Mouse (Mus musculus): Measurements from ENCODE around the gene Grik1. TPM values are rescaled to one million over a fixed set of nuclear protein-coding genes. Genes with fewer than 3 reads are reported as not detected.

Grik1 gene
- polyA plus RNA-seq, 1 experiment from 2014 or later, result 4.2 TPM

DNA sequence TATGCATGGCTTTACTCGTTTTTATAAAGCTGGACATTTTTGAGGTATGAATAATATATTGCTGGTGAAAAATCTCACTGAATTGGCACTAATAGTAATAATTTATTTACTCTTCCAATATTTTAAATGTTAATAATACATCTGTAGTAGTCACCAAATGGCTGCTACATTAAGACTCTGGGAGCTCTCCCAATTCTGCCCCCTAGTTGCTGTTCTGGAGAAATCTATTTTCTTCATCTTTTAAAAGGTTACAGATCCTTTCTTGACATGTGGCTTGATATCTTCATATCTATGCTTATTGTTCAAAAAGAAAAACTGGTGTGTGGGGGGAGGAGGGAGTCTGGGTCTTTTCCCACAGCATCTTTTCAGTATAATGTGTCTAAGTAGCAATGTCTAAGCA, 151.2 kb downstream of the Grik1 start:
- Histone ChIP-seq H3K27me3 (no peaks in the 10 kb centered on the region), H3K4me1 (no peaks in the 10 kb centered on the region), H3K4me2 (no peak overlapping the region), H3K27ac (no peak overlapping the region), H3K9me3 (no peaks in the 10 kb centered on the region), H3K9ac (no peak overlapping the region), H3K4me3 (replicated peaks) (no peak overlapping the region), H3K36me3 (replicated peaks) (no peaks in the 10 kb centered on the region)
- 63% methylated on average over 1 of the region's 1 CpGs for WGBS
- ATAC-seq (ENCODE audit: low FRiP score), result no peak

DNA sequence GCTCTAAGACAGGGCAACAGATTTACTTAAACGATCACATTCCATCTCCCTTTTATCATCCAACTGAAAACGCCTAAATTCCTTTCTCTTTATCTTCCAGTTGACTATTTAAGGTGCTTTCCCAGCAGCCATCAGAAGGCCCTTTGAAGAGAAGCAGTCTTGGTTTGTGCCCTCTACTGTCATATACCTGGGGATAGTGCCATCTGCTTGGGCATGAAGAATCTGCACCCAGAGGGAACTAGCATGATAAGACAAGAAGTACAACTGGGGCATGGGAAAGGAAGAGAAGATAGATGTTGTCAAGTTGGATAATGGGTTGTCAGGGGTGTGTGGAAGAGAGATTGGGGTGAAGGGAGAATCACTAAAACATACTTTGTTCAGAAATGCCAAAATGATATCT, 157.1 kb downstream of the Grik1 start:
- WGBS, result 66% methylated on average over 2 of the region's 2 CpGs
- Histone ChIP-seq H3K4me2 (no peak overlapping the region), H3K27me3 (no peaks in the 10 kb centered on the region), H3K4me3 (replicated peaks) (no peak overlapping the region), H3K36me3 (replicated peaks) (no peaks in the 10 kb centered on the region), H3K27ac (no peak overlapping the region), H3K9me3 (no peaks in the 10 kb centered on the region), H3K9ac (no peak overlapping the region), H3K4me1 (no peaks in the 10 kb centered on the region)
- no peak for ATAC-seq (ENCODE audit: low FRiP score)

DNA sequence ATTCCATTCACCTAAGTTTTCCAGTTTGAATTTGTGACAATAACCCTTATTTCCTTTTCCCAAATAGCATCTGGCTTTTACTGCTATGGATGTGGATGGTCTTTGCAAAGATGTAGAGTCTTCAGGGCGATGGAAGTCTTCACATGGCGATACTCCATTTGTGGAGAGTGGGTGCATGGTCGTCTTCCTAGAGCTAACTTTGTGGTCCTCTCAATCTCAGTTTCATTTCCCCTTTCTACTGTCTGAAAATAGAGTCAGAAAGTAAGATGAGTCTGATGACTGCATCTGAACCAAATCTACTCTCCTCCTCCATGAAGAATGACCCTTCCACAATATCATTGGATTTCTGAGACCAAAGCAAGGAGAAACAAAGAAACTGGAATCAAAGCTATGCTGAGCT, 159.0 kb downstream of the Grik1 start:
- H3K4me2 ChIP-seq, result no peak overlapping the region
- H3K36me3 ChIP-seq (replicated peaks), result no peaks in the 10 kb centered on the region
- H3K4me1 ChIP-seq, result no peaks in the 10 kb centered on the region
- no peak overlapping the region for H3K9ac ChIP-seq
- H3K4me3 ChIP-seq (replicated peaks), result no peak overlapping the region
- ATAC-seq (ENCODE audit: low FRiP score), result no peak
- WGBS, result 86% methylated on average over 3 of the region's 3 CpGs
- no peaks in the 10 kb centered on the region for H3K27me3 ChIP-seq
- H3K27ac ChIP-seq, result no peak overlapping the region
- H3K9me3 ChIP-seq, result no peaks in the 10 kb centered on the region

- H3K4me3 ChIP-seq (replicated peaks), result no peak overlapping the region
- WGBS, result 78% methylated on average over 4 of the region's 4 CpGs
- H3K9me3 ChIP-seq, result no peaks in the 10 kb centered on the region
- H3K9ac ChIP-seq, result no peak overlapping the region
- ATAC-seq (ENCODE audit: low FRiP score), result no peak
- H3K27ac ChIP-seq, result no peak overlapping the region
- no peak overlapping the region for H3K4me2 ChIP-seq
- no peaks in the 10 kb centered on the region for H3K36me3 ChIP-seq (replicated peaks)
- H3K4me1 ChIP-seq, result no peaks in the 10 kb centered on the region
- no peaks in the 10 kb centered on the region for H3K27me3 ChIP-seq
Observed at GRCm38 (mm10) chr16:88125098-88125497, 165.0 kb downstream of the Grik1 start.

DNA sequence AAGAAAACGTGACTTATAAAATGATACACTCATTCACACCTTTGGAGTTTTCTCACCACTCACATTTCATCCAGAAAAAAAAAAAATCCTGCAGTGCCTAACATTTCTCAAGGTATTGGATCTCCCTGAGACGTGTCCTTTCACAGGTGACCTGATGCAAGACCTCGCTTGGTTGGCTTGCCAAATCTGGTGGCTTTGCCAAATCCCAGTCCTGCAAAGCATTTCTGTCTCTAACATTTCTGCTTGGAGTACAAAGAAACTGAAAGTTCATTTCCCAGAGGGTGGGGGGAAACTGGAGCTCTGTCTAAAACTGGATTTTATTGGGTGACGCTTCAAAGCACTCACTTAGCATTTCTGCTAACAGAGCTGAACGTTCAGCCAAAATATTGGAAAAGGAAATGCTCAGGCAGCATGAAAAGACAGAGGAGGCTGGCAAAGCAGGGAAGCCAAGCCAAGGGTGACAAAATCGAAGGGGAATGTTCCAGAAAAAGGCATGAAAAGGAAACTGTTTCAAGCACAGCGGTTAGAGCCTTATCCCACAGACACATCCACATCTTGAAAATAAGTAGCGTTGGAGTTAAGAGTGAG, 177.4 kb downstream of the Grik1 start:
- 81% methylated on average over 8 of the region's 8 CpGs for WGBS

GRCm38 (mm10) chr16:88111459-88111858, 178.6 kb downstream of the Grik1 start:
- H3K27me3 ChIP-seq, result no peaks in the 10 kb centered on the region
- H3K4me2 ChIP-seq, result no peak overlapping the region
- no peaks in the 10 kb centered on the region for H3K9me3 ChIP-seq
- no peak overlapping the region for H3K4me3 ChIP-seq (replicated peaks)
- 43% methylated on average over 3 of the region's 3 CpGs for WGBS
- H3K9ac ChIP-seq, result no peak overlapping the region
- H3K27ac ChIP-seq, result no peak overlapping the region
- H3K4me1 ChIP-seq, result 0 out of 2 replicates have a peak, but pooled peaks cover 4% of the 10 kb centered on the region
- no peaks in the 10 kb centered on the region for H3K36me3 ChIP-seq (replicated peaks)
- no peak for ATAC-seq (ENCODE audit: low FRiP score)

More for the DNA sequence above, 177.4 kb downstream of the Grik1 start:
- no peak for ATAC-seq (ENCODE audit: low FRiP score)
- H3K4me2 ChIP-seq, result no peak overlapping the region
- H3K4me3 ChIP-seq (replicated peaks), result no peak overlapping the region
- no peaks in the 10 kb centered on the region for H3K9me3 ChIP-seq
- H3K27ac ChIP-seq, result no peak overlapping the region
- no peaks in the 10 kb centered on the region for H3K27me3 ChIP-seq
- no peak overlapping the region for H3K9ac ChIP-seq
- no peaks in the 10 kb centered on the region for H3K36me3 ChIP-seq (replicated peaks)
- 0 out of 2 replicates have a peak, but pooled peaks cover 4% of the 10 kb centered on the region for H3K4me1 ChIP-seq

DNA sequence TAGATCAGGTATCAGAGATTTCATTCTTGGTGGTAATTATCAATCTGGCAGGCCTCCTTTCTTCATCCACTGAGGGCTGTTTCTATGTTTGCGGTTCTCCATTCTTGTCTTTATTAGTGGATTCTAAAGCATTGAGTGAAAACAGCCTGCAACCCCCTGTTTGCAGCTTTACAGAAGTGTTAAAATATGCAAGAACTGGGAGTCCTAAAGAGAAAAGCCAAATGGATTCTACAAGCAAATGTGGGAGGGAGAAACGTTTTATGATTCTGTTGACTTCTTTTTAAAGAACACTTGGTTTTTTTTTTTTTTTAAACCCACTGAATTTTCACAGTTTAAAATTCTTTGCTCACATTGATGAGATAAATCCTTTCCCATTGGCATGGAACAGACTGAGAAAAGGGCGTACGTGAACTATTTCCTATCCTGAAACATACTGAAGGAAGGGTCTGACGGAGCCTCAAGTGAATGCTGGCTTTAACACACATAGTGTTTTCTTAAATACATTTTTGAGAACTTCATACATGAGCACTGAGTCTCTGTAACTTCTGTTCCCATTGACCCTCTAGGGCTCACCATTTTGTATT, 195.8 kb downstream of the Grik1 start:
- Histone ChIP-seq H3K4me2 (no peak overlapping the region), H3K36me3 (replicated peaks) (no peaks in the 10 kb centered on the region), H3K9me3 (no peaks in the 10 kb centered on the region), H3K27me3 (no peaks in the 10 kb centered on the region), H3K4me3 (replicated peaks) (no peak overlapping the region), H3K4me1 (no peaks in the 10 kb centered on the region), H3K9ac (no peak overlapping the region), H3K27ac (no peak overlapping the region)
- no peak for ATAC-seq (ENCODE audit: low FRiP score)
- WGBS, result 74% methylated on average over 5 of the region's 5 CpGs

DNA sequence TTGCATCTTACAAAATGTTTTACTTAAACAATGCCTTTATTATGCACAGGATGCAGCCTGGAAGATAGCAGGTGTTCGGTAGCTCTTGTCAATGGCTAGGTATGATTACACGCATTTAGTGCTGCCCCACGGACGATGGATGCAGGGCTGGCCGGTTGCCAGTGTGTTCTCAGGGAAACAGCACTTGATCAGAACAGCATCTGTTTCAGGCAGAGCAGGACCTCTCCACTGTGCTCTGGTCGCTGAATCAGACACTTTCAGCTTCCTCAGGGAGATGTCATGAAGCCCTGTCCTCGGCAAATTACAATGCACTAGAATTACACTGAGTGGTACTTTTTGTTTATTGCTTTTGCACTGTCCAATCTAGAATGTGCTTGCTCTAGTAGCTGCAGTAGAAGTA, 202.8 kb downstream of the Grik1 start:
- Histone ChIP-seq H3K9ac (no peak overlapping the region), H3K27me3 (no peaks in the 10 kb centered on the region), H3K36me3 (replicated peaks) (no peaks in the 10 kb centered on the region), H3K4me1 (peaks cover 2% of the 10 kb centered on the region; the same call in 1 of the 2 replicates), H3K9me3 (no peaks in the 10 kb centered on the region), H3K4me3 (replicated peaks) (no peak overlapping the region), H3K4me2 (no peak overlapping the region), H3K27ac (no peak overlapping the region)
- WGBS, result 66% methylated on average over 7 of the region's 7 CpGs
- 0 out of 2 replicates have a peak, but pooled peaks have one; percentile 49 for ATAC-seq (ENCODE audit: low FRiP score)

DNA sequence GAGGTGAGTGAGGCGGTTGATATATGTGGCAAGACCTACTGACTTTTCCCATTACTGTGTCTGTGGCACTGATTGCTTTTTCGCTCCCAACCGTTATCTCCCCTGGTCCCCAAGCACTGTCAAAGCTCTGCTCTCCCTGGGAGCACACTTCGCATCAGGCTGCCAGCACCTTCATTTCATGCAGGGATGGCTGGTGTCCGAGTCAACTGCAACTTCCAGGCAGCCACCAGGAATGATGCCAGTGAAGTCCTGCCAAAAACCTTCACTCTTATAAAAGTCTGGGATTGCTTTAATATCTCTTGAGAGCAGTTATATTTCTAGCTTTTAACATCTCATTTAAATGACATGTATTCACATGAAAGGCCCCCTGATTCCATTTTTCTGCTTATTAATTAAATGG, 215.3 kb downstream of the Grik1 start:
- Histone ChIP-seq H3K27ac (no peak overlapping the region), H3K4me3 (replicated peaks) (no peak overlapping the region), H3K9me3 (no peaks in the 10 kb centered on the region), H3K9ac (no peak overlapping the region), H3K27me3 (no peaks in the 10 kb centered on the region), H3K4me1 (no peaks in the 10 kb centered on the region), H3K36me3 (replicated peaks) (no peaks in the 10 kb centered on the region), H3K4me2 (no peak overlapping the region)
- ATAC-seq (ENCODE audit: low FRiP score), result no peak
- 87% methylated on average over 5 of the region's 5 CpGs for WGBS

DNA sequence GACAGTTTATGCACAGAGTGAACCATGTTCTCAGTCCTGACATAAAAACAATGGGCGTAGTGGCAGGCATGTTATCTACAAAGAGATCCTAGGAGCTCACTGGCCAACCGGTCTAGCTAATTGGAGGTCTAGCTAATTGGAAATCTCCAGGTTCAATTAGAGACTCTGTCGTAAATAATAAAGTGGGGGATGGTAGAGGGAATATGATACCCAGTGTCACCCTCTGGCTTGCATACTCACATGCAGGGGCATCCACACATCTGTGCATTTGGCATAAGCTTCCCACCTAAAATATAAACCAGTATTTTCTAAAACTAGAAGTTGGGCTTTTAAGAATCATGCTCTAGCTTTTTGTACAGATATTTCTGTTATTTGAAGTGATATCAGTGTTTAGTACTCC, 229.1 kb downstream of the Grik1 start:
- 55% methylated on average over 3 of the region's 3 CpGs for WGBS
- Histone ChIP-seq H3K4me3 (replicated peaks) (no peak overlapping the region), H3K36me3 (replicated peaks) (no peaks in the 10 kb centered on the region), H3K9me3 (no peaks in the 10 kb centered on the region), H3K27me3 (no peaks in the 10 kb centered on the region), H3K9ac (no peak overlapping the region), H3K4me2 (no peak overlapping the region), H3K4me1 (no peaks in the 10 kb centered on the region), H3K27ac (no peak overlapping the region)
- ATAC-seq (ENCODE audit: low FRiP score), result peak; percentile 74; the same call in 1 of the 2 replicates

- no peak overlapping the region for H3K9ac ChIP-seq
- H3K4me2 ChIP-seq, result no peak overlapping the region
- H3K27ac ChIP-seq, result no peak overlapping the region
- no peaks in the 10 kb centered on the region for H3K9me3 ChIP-seq
- no peaks in the 10 kb centered on the region for H3K4me1 ChIP-seq
- H3K27me3 ChIP-seq, result no peaks in the 10 kb centered on the region
- WGBS, result 87% methylated on average over 10 of the region's 10 CpGs
- ATAC-seq (ENCODE audit: low FRiP score), result no peak
- no peaks in the 10 kb centered on the region for H3K36me3 ChIP-seq (replicated peaks)
- H3K4me3 ChIP-seq (replicated peaks), result no peak overlapping the region
Observed at GRCm38 (mm10) chr16:88048121-88048520, 241.9 kb downstream of the Grik1 start.

- no peak overlapping the region for H3K9ac ChIP-seq
Observed at GRCm38 (mm10) chr16:88044321-88044720, 245.7 kb downstream of the Grik1 start.

DNA sequence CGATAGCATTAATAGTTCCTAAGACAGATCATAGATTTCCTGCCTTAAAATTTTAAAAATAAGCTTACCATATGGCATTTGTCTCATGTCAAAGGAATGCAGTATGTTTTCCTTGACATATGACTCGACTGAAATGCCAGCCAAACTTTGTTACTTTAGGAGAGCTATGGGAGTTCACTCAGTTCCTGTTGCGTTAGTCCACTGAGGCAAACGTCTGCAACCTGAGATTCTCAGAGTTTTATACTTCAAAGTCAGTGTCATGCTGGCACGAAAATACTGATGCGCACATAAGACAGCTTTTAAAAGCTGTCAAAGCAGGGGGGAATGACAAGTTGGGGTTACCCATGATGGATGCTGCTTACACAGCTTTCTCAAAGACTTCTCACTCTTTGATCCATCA, 247.6 kb downstream of the Grik1 start:
- no peak for ATAC-seq (ENCODE audit: low FRiP score)
- no peaks in the 10 kb centered on the region for H3K9me3 ChIP-seq
- WGBS, result 84% methylated on average over 6 of the region's 6 CpGs

More at GRCm38 (mm10) chr16:88044321-88044720, 245.7 kb downstream of the Grik1 start:
- WGBS, result 98% methylated on average over 4 of the region's 4 CpGs
- no peak for ATAC-seq (ENCODE audit: low FRiP score)
- Histone ChIP-seq H3K27me3 (no peaks in the 10 kb centered on the region), H3K4me3 (replicated peaks) (no peak overlapping the region), H3K27ac (no peak overlapping the region), H3K36me3 (replicated peaks) (no peaks in the 10 kb centered on the region), H3K4me1 (no peaks in the 10 kb centered on the region), H3K4me2 (no peak overlapping the region), H3K9me3 (no peaks in the 10 kb centered on the region)

More for the DNA sequence above, 247.6 kb downstream of the Grik1 start:
- Histone ChIP-seq H3K9ac (no peak overlapping the region), H3K36me3 (replicated peaks) (no peaks in the 10 kb centered on the region), H3K4me3 (replicated peaks) (no peak overlapping the region), H3K27me3 (no peaks in the 10 kb centered on the region), H3K27ac (no peak overlapping the region), H3K4me2 (no peak overlapping the region), H3K4me1 (no peaks in the 10 kb centered on the region)
